Mouse (Mus musculus) hindbrain, postnatal 0 days (tissue): ENCODE measurements at regions not wholly inside any gene's neighbourhood (a gene's known extent, or its start where the extent isn't known, plus 50 kb on each side); places are given as distances from the start of the nearest gene placed in this dataset.

ENCODE experiments used
- ATAC-seq: fragments of 200-750 bp; cut with Nextera tagmentation; 2 replicates; pipeline ENCODE4 v1.8.0; 2017; ENCODE audit warnings: mild to moderate bottlenecking, moderate TSS enrichment, moderate library complexity
- DNase-seq: peaks from one replicate; pipeline ENCODE4 v3.0.0-alpha.2; 2015; ENCODE audit warnings: low spot score
- H3K27ac ChIP-seq: fragments of 300-500 bp; sonication (generic); 2 replicates; pipeline ENCODE4 v1.5.1; 2014; ENCODE audit warnings: mild to moderate bottlenecking
- H3K27me3 ChIP-seq: fragments of 300-500 bp; sonication (generic); 2 replicates; pipeline ENCODE4 v1.6.1; 2014; ENCODE audit warnings: low read length, mixed read lengths; ENCODE audit not compliant: insufficient read depth
- H3K36me3 ChIP-seq: fragments of 300-500 bp; sonication (generic); 2 replicates; pipeline ENCODE4 v1.6.1; 2014; ENCODE audit warnings: low read length, mixed read lengths; ENCODE audit not compliant: insufficient read depth
- H3K4me1 ChIP-seq: fragments of 300-500 bp; sonication (generic); 2 replicates; pipeline ENCODE4 v1.6.1; 2014; ENCODE audit warnings: antibody characterized with exemption, low read length, mixed read lengths; ENCODE audit not compliant: insufficient read depth
- H3K4me2 ChIP-seq: fragments of 300-500 bp; sonication (generic); 2 replicates; pipeline ENCODE4 v1.6.1; 2014; ENCODE audit warnings: low read depth, mild to moderate bottlenecking, low read length, moderate library complexity, mixed read lengths
- H3K4me3 ChIP-seq: fragments of 300-500 bp; sonication (generic); 2 replicates; pipeline ENCODE4 v1.5.1; 2014; ENCODE audit warnings: low read length
- H3K9ac ChIP-seq: fragments of 300-500 bp; sonication (generic); replicated peaks from 2 replicates; pipeline ENCODE4 v1.6.1; 2014; ENCODE audit warnings: mild to moderate bottlenecking, low read length, moderate library complexity, mixed read lengths
- H3K9me3 ChIP-seq: fragments of 300-500 bp; sonication (generic); 2 replicates; pipeline ENCODE4 v1.6.1; 2016; ENCODE audit warnings: low read length, mixed read lengths
- CTCF ChIP-seq: IDR thresholded peaks from 2 replicates; pipeline ENCODE4 v1.5.1; 2016; ENCODE audit warnings: antibody characterized with exemption, control low read depth, low read depth
- WGBS: fragments of 180-500 bp; shearing (Covaris S2); extraction: QIAGEN DNeasy Blood & Tissue Kit; methylation state at CpG from one replicate; pipeline ENCODE4 v1.1.7; 2014; 5-methylcytosine and 5-hydroxymethylcytosine counted together

DNA sequence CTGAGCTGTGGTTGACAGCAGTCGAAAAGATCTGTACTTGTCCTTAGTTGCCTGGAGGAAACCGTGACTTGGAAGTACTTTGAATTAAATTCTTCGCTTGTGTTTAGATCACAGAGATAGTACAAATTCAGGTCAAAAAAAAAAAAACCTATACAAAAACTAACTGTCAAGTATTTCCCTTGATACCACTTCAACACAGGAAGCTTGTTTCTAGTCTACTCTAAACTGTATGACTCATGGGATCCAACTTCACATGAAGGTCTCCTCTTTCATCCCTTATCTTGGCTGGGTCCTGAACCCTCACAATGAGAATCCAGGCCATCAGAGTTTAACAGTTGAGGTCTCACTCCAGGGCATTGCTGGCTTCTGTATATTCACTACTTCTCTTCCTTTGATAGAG lies 54.8 kb downstream of the Tmem30b start:
- no peaks in the 10 kb centered on the region for H3K4me1 ChIP-seq
- no peak overlapping the region for H3K9ac ChIP-seq
- 92% methylated on average over 3 of the region's 3 CpGs for WGBS
- no peak overlapping the region for H3K4me2 ChIP-seq
- H3K36me3 ChIP-seq: no peaks in the 10 kb centered on the region
- no peak overlapping the region for H3K27ac ChIP-seq
- ATAC-seq (no peak), DNase-seq (no peak)
- H3K4me3 ChIP-seq: no peak overlapping the region
- no peaks in the 10 kb centered on the region for H3K9me3 ChIP-seq
- H3K27me3 ChIP-seq: no peaks in the 10 kb centered on the region
- no peak for TF ChIP-seq CTCF

DNA sequence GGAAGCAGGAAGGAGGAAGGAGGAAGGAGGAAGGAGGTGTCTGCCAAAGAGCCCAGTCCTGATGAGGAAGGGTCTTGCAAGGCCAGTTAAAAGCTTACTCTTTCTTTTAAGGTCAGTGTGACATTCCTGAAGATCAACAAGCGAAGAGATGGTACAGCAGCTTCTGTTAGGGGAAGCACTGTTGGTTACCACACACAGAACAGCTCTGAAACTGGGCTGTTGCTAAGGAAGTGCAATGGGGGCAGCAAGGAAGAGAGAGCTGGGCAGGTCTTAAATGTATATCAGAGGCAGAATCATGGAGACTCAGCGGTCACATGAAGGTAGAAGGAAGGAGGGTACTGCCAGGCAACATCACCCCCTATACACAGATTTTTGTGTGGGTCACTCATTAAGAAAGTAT lies 63.3 kb downstream of the Tmem30b start:
- no peak overlapping the region for H3K9ac ChIP-seq
- no peaks in the 10 kb centered on the region for H3K27me3 ChIP-seq
- H3K27ac ChIP-seq: no peak overlapping the region
- 85% methylated on average over 2 of the region's 2 CpGs for WGBS
- ATAC-seq (no peak), DNase-seq (no peak)
- no peak overlapping the region for H3K4me2 ChIP-seq
- H3K4me3 ChIP-seq: no peak overlapping the region
- no peak for TF ChIP-seq CTCF
- no peaks in the 10 kb centered on the region for H3K36me3 ChIP-seq
- no peaks in the 10 kb centered on the region for H3K4me1 ChIP-seq
- no peaks in the 10 kb centered on the region for H3K9me3 ChIP-seq

GRCm38 (mm10) chr12:73482275-73482674 lies 63.9 kb downstream of the Tmem30b start:
- no peak for ATAC-seq
- no peak overlapping the region for H3K4me3 ChIP-seq
- H3K36me3 ChIP-seq: no peaks in the 10 kb centered on the region
- no peak for TF ChIP-seq CTCF
- H3K4me1 ChIP-seq: no peaks in the 10 kb centered on the region
- H3K27ac ChIP-seq: no peak overlapping the region
- 91% methylated on average over 6 of the region's 6 CpGs for WGBS
- DNase-seq: no peak
- H3K4me2 ChIP-seq: no peak overlapping the region
- H3K9ac ChIP-seq: no peak overlapping the region
- H3K9me3 ChIP-seq: no peaks in the 10 kb centered on the region
- H3K27me3 ChIP-seq: no peaks in the 10 kb centered on the region

- Histone ChIP-seq H3K4me1 (no peaks in the 10 kb centered on the region), H3K4me3 (no peak overlapping the region), H3K9ac (no peak overlapping the region), H3K27me3 (no peaks in the 10 kb centered on the region), H3K27ac (no peak overlapping the region), H3K4me2 (no peak overlapping the region), H3K36me3 (no peaks in the 10 kb centered on the region), H3K9me3 (no peaks in the 10 kb centered on the region)
- DNase-seq (no peak), ATAC-seq (no peak)
- 87% methylated on average over 3 of the region's 3 CpGs for WGBS
- TF ChIP-seq CTCF: no peak
Observed at GRCm38 (mm10) chr12:73481705-73482104, 64.5 kb downstream of the Tmem30b start.

GRCm38 (mm10) chr12:73481165-73481564 lies 65.0 kb downstream of the Tmem30b start:
- 95% methylated on average over 6 of the region's 6 CpGs for WGBS
- TF ChIP-seq CTCF: no peak
- ATAC-seq: no peak
- Histone ChIP-seq H3K9me3 (no peaks in the 10 kb centered on the region), H3K9ac (no peak overlapping the region), H3K4me1 (no peaks in the 10 kb centered on the region), H3K4me3 (no peak overlapping the region), H3K4me2 (no peak overlapping the region), H3K27ac (no peak overlapping the region), H3K27me3 (no peaks in the 10 kb centered on the region), H3K36me3 (no peaks in the 10 kb centered on the region)
- DNase-seq: no peak

GRCm38 (mm10) chr12:73480610-73480971 lies 65.6 kb downstream of the Tmem30b start:
- Histone ChIP-seq H3K36me3 (no peaks in the 10 kb centered on the region), H3K9ac (no peak overlapping the region), H3K27ac (no peak overlapping the region), H3K27me3 (no peaks in the 10 kb centered on the region), H3K4me2 (no peak overlapping the region), H3K4me1 (no peaks in the 10 kb centered on the region), H3K9me3 (no peaks in the 10 kb centered on the region), H3K4me3 (no peak overlapping the region)
- ATAC-seq: no peak
- WGBS: 94% methylated on average over 6 of the region's 6 CpGs
- no peak for TF ChIP-seq CTCF
- no peak for DNase-seq

DNA sequence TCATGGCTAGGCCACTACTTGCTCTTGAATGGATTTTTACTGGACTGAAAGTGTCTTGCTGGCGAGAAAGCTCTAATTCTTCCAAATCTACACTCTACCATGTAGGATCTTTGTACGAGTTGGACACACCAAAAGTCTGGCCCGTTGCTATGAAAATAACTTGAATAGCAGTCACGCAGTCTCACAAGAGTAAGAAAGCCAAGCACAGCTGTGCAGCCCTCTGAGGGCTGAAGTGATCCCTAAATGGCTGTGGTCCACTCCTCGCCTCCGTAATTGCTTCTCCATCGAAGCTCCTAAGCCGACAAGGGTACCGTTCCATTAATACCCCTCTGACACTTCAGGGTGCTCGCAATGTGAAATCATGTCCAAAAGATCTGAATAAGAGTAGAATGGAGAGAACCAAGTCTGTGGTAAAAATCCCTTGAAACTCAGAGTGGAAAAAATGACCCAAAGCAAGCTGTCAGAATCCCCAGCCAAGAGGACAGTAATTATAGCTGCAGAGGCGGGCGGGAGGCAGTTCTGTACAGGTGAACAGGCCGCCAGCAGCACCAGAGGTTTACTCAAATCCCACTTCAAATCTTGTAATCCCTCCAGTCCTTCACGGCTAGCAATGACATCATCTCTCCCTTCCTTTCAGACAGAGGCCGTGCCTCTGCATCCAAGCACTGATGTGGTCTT lies 66.1 kb downstream of the Tmem30b start:
- H3K27me3 ChIP-seq: no peaks in the 10 kb centered on the region
- WGBS: 91% methylated on average over 15 of the region's 15 CpGs
- DNase-seq: no peak
- H3K9me3 ChIP-seq: no peaks in the 10 kb centered on the region
- no peak for ATAC-seq
- no peak overlapping the region for H3K27ac ChIP-seq
- no peak overlapping the region for H3K4me2 ChIP-seq
- H3K9ac ChIP-seq: no peak overlapping the region
- H3K36me3 ChIP-seq: no peaks in the 10 kb centered on the region
- no peaks in the 10 kb centered on the region for H3K4me1 ChIP-seq
- TF ChIP-seq CTCF: no peak
- H3K4me3 ChIP-seq: no peak overlapping the region
